Mouse (Mus musculus) cerebellum, adult 2 months (tissue): ENCODE data around the gene Cdk17.

Experiments
- CTCF ChIP-seq: fragments of 200-500 bp; IDR thresholded peaks from 2 replicates; pipeline ENCODE4 v1.5.1; 2011; ENCODE audit warnings: low read depth, mild to moderate bottlenecking, control low read depth, low read length, moderate library complexity, borderline replicate concordance; ENCODE audit not compliant: insufficient read depth
- POLR2A ChIP-seq: fragments of 200-500 bp; IDR thresholded peaks from 2 replicates; pipeline ENCODE4 v1.6.1; 2011; ENCODE audit warnings: low read length, control low read depth, borderline replicate concordance; ENCODE audit not compliant: insufficient read depth

- TF ChIP-seq CTCF = no peak
- no peak for TF ChIP-seq POLR2A
Measured at GRCm38 (mm10) chr10:93247422-93247821, 86.7 kb downstream of the Cdk17 start.
